Mouse (Mus musculus) embryo, embryonic 9.5 days (tissue): Measurements from ENCODE around the gene Smim1.

Experiments
- DNase-seq: peaks from one replicate; pipeline ENCODE4 v3.0.0-alpha.2; 2017; ENCODE audit errors: extremely low spot score

Gene Smim1

DNA sequence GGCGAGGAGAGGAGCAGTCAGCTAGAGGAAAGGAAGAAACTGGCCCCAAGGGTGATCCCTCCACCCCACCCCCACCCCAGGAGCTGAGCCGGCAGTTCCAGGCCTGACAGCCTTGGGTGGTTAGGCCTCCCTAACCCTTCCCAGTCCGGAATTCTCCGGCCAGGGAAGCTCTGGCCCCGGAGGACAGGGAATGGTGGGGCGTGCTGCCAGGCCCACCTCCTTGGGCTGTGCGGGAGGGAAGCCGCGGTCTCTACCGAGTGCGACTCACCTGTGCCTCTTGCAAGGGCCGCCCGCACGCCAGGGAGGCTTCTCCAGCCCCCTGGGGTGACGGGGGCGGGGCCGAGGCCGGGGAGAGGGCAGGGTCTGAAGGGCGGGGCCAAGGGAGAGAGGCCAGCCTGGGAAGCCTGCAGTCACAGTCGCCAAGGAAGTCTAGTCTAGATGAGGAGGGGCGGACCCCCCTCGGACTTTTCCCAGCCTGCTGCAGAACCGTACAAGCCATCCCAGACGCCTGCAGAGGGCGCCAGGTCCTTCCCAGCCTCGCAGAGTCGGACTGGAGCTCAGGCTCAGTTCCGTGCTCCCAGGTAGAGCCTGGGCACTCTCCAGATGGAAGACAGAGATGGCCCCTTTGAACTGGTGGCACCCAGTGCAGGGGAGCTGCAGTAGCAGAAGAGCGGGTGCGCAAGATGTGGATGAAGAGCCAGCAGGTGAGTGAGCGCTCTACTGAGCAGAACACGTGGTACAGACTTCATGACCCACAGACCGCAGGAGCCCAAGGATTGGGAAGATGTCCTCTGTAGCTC lies at the start of gene Smim1:
Gene Smim1 (minus strand): TSS at position 590 of the 800 bp plus-strand sequence.
- DNase-seq, result peak; percentile 74

DNA sequence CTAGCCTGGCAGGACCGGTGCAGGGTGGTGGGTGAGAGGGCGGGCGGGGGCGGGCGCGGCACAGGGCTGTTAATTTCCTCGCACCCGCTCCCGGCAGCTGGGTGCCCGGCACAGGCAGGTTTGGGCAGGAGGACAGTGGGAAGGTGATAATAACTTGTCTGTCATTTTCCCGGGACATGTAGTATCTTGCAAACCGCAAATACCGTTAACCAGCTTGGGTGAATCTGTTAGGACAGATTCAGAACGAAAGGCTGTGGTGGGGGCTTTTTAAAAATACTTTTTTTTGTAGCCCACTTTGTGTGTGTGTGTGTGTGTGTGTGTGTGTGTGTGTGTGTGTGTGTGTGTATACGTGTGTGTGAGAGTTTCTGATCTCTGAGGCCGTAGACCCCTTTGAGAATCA lies 45.9 kb upstream of the Smim1 start:
- no peak for DNase-seq

DNA sequence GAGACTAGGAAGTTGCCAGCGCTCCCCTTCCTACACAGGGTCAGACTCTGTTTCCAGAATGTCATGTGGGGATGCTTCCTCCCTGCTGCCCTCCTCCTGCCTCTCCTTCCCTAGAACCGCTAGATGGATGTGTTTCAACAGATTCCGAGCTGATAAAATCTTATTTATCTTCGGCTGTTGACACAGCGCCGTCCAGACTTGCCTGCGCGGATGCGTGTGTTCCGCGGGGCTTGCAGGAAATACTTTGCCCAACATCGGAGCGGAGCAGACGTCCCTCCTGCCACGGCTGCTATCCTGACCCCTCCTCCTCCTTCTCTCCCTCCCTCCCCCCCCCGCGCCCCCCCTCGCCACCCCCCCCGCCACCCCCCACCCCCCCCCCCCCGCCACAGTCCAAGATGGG lies 45.5 kb upstream of the Smim1 start:
- DNase-seq, result no peak

DNA sequence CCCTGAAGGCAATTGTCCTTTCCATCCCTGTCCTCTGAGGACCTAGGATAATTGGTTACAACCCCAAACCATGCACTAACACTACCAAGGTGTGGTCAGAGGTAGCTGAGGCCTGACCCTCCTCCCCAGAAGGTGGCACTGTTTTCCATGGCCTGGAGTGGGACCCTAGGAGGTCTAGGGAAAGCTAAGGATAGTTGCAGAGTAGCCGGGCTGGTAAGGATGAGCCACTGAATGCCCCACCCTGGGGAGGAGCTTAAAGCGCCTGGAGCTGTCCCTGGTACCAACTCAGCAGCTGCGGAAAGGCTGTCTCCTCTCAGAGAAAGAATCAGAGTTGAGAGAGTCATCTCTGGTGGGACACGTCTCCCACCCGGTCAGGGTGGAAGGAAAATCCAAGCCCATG lies 44.9 kb upstream of the Smim1 start:
- DNase-seq, result peak; percentile 53

DNA sequence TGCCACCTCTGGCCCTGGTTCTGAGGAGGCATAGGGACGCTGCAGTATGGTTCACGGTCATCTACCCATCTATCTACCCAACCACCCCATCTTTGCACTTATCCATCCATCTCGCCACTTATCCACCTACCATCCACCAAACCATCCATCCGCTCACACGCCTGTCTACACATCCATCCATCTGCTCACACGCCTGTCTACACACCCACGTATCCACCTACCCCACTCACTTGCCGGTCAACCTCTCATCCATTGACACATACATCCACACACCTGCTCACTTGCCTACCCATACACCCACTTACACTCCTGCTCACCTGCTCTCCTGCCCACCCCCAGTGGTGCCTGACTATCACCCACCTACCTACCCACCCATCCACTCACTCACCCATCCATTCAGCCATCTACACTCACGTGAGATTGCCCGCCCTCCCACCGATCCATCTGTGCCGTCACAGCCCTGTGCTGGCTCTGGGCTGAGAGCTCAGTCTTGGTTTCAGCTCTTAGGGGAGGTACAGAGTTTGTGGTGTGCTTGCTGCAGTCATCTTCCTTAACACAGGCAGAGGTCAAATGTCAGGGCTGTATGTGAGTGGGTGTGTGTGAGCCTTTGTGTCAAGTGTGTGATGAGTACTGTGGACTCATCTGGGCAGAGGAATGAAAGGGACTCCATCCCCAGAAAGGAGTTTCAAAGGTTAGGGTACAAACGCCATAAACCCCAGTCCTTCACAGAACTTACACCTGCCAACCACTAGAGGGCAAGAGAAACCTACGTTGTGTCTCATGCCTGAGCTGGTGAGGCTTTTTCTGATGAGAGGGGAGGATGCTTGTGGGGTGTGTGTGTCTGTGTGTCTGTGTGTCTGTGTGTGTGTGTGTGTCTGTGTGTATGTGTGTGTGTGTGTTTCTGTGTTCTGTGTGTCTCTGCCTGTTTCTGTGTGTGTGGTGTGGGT lies 39.1 kb upstream of the Smim1 start:
- peak; percentile 16 for DNase-seq

DNA sequence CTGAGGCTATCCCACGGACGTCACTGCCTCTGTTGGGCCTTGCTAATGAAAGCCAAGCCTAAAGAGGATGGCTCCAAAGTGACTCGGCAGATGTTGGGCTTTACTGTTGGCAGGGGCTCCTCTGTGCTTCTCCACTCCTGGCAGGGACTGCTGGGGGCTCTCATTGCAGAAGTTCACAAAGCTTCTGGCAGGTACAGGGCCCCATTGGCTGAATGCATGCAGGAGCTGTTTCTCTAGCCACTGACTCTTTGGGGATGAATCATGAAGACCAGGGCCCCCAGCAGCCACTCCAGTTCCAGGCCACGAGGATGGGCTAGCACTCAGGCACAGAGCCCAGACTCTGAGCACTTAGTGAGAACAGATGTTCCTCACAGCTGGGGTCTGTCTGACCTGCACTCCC lies 31.7 kb upstream of the Smim1 start:
- no peak for DNase-seq

DNA sequence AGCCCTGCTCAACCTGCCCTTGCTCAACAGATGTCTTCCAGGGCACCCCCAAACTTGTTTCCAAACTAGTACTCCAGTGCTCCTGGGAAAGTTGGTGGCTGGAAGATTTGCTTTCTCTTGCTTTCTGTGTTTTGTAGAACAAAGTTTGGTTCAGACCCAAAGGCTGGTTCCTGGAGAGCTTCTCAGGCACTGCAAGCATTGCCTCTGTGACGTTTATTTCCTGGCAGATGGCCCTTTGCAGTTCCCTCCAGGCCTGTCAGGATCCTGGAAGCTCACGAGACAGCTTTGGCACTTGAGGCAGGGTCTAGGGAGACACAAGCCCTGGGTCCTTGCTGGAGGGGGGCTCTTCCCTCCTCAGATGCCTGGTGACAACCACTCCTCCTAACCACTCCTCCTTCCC lies 30.6 kb upstream of the Smim1 start:
- DNase-seq, result no peak

DNA sequence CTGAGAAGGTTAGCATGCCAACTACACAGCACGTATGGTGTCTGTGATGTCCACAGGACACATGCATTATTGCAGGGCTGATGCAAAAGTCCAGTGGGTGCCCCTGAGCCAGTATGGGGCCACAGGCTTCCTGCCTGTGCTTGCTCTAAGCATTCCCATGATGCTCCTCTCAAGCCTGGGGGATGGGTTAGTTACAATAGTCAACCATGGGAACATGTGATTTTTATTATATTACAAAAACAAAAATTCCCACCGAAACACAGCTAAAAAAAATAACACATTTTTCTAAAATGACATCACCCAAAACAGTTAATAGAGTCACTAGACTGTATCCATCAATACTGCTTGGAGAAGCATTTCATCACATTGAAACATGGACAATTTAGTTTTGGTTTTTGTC lies 30.0 kb upstream of the Smim1 start:
- DNase-seq, result no peak

DNA sequence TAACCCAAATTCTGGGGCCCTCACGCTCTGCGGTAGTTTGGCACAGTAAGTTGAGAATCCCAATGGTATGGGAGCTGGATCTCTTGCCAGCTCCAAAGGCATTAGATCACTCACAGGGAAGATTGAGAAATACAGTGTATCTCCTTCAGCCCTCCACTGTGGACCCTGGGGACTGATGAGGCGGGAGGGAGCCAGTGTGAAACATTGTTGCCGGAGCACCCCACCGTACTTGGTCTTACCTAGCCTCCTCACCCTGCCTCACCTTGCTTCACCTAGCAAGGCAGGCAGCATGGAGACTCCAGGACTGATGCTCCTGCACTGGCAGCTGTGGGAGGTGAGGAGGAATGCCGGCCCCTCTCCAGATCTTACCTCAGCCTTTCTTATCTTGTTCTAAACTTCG lies 29.5 kb upstream of the Smim1 start:
- DNase-seq, result no peak

DNA sequence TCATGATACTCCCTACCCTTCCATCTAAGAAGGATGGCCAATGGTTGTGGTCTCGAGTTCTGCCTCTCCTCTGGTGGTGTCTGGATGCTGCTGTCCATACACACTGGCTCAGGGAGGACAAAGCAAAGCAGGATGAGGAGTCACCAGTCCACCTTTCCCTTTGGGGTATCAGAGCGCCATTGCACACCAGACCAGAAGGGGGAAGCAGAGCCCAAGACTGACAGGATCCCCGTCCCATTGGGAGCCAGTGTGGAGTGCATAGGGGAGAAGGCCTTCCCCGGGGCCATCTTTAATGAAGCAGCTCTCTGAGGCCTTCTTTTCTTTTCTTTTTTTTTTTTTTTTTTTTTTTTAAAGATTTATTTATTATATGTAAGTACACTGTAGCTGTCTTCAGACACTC lies 27.0 kb upstream of the Smim1 start:
- DNase-seq, result no peak

DNA sequence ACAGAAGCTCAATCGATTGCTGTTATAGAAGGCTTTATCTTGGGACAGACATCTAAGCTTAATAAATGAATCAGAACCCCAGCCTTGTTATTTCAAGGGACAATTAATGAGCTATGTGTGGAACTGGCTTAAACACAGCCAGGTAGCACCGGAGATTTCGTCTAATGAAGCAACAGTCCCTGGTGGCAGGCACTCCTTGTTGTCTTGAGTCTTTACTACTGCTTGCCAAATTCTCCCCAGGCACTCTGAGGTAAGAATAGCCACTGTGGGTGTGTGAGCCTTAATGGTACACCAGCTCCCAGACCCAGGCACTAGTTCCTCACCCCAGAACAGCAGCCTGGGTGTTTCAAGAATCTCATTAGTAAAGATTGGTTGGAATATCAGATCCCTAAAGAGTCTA lies 25.4 kb upstream of the Smim1 start:
- no peak for DNase-seq

DNA sequence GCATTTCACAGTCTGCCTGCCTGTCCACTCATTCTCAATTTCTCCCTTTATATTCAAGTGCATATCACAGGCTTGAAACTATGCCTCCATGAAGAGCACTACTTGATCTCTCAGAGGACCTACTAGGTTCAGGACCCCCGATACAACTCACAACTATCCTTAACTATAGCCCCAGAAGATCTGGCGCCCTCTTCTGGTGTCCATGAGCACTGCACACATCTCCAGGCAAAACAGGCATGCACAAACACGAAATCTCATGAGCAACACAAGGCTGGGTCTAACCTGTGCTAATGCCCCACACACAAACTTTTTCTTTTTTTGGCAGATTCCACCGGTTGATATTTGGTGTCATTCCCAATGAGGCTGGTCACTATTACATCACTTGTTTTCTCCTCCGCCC lies 19.8 kb upstream of the Smim1 start:
- DNase-seq, result no peak

DNA sequence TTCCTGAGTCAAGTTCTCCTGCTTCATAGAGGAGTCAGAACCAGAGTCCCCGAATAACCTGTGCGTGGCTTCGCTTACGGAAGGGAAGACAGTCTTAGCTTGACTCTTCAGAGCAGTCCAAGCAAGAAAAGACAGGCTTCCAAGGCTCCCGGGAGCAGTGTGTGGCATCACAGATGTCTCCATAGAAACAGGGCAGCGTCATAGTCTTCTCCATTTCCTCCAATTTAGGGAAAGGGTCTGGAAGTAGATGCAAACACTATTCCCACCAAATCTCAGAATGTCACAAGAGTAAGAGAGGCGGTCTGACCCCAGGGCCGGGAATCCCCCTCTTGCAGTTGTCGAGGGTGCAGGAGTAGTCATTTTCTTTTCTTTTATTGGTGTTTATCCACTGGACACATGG lies 16.5 kb upstream of the Smim1 start, which contains the start of gene Ccdc27:
Gene Ccdc27 (minus strand): TSS at position 101 of the 400 bp plus-strand sequence.
- no peak for DNase-seq

DNA sequence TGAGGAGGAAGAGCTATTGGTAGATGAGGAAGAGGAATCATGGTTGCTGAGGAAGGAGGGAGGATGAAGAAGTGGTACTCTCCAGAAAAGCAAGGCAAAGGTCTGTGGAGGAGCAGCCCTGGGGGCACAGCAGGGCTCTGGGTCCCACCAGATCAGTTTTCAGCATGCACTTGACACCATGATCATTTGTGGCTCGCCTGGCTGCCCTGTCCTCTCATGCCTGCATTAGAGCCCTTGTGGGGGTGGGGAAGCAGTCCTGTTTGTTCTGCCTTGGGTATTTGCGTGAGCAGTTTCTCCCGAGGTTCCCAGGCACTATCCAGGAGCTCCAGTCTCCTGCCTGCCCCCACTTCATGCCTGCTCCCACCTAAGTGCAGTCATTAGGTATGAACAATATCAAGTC lies 11.1 kb upstream of the Smim1 start:
- DNase-seq, result no peak

DNA sequence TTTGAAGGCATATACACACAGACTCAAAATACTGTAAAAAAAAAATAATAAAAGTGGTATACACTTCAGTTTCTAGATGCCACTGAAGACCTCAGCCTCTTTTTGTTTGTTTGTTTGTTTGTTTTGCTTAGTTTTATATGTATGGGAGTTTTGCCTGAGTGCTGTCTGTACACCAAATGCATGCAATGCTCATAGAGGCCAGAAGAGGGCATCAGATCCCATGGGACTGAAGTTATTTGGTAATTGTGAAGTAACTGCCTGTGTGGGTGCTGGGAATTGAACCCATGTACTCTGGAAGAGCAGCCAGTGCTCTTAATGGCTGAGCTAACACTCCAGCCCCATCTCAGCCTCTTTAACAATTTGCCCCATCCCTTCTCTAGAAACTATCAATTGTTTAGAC lies 2.6 kb upstream of the Smim1 start:
- no peak for DNase-seq

DNA sequence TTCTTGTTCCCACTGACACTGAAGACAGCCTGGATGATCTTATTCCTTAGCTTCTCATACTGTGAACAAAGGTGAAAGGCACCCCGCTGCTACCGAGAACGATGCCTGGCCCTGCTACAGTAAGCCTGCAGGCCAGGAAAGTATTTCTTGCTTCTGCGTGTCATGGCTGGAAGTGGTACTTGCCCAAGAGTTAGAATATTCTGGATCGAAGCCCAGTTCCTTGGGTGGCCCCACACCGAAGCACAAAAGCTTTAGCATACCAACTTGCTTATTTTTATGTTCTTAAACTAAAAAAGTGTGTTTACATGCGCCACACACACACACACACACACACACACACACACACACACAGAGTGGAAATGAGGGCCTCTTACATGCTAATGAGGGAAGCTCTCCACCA lies 2.0 kb upstream of the Smim1 start:
- no peak for DNase-seq

DNA sequence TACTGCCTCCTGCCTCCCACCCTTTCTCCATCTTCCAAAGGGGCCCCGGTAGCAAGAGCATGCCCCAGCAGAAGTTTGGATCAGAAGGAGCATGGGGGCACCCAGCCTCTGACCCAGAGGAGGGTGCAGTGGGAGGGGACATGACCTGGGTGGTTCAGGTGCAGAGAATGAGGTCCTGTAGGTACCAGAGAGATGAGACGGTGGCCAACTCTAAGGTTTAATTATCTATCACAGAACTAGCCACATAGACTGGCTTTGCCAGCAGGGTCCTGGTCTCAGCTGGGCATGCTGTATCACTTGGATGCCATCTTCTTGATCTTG lies 371 bp upstream of the Smim1 start:
- no peak for DNase-seq

DNA sequence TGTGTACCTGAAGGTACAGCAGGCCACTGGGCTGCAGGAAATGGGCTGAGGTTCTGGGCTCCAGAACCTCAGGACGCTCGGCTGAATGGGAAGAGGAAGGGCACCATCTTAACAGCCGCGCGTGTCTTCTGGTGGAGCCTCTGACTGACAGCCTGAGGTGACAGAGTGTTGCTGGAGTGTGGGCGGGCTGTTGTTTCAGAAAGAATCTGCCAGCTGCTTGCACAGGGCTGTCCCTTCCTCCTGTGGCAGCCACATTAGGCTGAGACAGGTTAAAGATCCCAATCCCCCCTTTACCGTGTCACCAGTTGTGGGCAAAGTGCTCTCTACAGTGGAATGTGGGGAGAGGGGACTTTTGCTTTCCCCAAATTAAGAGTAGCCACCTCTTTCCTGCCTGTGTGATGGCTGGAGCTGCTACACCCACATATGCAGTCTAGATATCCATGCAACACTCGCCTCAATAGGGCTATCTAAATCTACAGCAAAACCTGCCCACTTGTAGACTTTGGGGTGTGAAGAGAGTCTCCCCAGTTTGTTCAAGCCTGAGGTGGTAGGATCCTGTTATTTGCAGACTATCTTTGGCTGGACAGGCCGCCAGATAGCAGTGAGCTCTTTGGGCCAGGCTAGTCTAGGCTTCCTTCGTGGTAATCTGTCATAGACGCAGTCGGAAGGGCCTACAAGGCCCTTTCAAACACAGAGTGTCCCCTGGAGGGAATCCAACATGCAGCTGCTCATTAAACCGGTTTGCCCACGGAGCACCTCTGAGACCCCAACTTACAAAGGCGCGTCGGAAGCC lies 1.1 kb downstream of the Smim1 start:
- DNase-seq, result no peak

DNA sequence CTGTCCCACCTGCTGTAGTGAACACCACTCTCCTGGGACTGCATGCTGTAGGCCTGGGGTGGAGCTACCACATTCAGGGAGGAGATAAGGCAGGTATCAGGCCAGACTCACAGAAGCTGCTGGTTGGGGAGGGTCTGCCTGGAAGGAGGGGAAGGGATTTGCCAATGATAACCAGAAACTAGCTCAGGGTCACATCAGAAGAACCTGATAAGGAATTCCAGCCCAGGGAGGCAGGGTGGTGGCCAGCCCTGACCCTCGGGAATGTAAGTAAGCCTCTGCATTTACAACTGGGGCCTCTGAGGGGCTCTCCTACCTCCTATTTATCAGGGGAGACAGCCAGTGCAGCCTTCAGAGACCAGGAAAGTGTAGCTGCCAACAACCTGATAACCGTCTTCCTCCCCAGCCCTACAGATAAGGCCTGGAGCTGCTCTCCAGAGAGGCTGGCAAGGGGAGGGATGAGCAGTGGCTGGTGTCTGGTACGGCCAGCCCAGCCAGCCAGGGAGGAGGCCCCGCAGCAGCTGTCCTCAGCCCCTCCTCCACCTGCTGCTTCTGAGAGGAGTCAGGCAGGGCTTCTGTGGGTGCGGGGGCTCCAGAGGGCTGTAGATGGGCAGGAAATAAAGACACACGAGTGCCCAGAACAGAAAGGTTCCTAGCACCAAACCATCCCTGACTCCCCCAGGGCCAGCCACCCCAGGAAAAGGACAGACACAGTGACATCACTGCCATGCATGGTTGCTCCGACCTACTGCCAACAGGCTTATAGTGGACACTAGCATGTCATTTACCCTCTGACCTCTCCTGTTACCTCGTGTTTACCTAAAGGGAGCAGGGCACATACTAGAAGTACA lies 2.1 kb downstream of the Smim1 start:
- DNase-seq, result peak; percentile 19

DNA sequence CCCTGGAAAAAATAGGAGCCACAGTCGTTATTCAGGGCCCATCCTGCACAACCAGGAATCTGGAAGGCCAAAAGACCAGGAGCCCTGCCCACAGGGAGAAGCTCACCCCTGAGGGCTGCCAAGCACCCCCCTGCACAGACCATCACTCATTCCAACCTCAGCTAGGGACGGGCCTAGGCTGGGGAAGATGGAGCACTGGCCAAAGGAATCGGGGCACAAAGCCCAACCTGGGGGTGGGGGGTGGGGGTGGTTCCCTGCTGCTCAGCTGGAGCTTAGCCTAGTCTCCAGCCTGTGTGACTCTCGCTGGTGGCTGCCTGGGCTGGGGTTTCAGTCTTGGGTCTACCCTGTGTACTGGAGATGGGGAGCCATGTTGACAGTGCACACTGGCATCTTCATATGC lies 3.2 kb downstream of the Smim1 start:
- no peak for DNase-seq

DNA sequence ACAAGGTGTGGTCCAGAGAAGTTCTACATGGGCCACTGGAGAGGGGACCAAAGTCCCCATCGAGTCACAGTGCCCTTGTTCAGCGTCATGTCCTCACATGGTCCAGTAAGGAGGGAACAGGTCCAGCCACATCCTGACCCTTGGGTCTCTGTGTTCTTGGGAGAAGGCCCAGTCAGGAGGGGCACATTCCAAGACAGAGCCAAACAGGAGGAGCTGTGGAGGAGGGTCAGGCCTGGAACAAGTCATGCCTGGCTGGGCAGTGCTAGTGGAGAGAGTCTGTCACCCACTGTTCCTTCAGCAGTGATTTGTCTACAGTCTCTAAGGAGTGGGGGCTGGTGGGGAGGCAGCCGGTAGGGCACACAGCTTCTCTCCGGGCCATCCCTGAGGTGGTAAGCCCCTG lies 3.6 kb downstream of the Smim1 start:
- DNase-seq, result no peak
